Mouse (Mus musculus): ENCODE data around the gene Ostm1. TPM values are rescaled to one million over a fixed set of nuclear protein-coding genes. Genes with fewer than 3 reads are reported as not detected.

Ostm1 gene
- total RNA-seq (2022): 10 to 100 TPM; 18.6 to 21.5 (median 20.9) TPM

GRCm38 (mm10) chr10:42583157-42583872 is at the start of gene Ostm1, which contains the start of gene Nr2e1:
Gene Ostm1, plus strand, starts transcription at chr10:42583822.
Gene Nr2e1, minus strand, starts transcription at chr10:42583632.
- no peak for DNase-seq (ENCODE audit: low spot score in 2 of 2)

GRCm38 (mm10) chr10:42533836-42534453 is 49.7 kb upstream of the Ostm1 start:
- DNase-seq (ENCODE audit: low spot score in 2 of 2): no peak

- DNase-seq (ENCODE audit: low spot score in 2 of 2): no peak
These were observed 45.9 kb upstream of the Ostm1 start for GRCm38 (mm10) chr10:42537571-42538316.

- no peak for DNase-seq (ENCODE audit: low spot score in 2 of 2)
These were observed 37.7 kb upstream of the Ostm1 start for GRCm38 (mm10) chr10:42545707-42546503.

DNA sequence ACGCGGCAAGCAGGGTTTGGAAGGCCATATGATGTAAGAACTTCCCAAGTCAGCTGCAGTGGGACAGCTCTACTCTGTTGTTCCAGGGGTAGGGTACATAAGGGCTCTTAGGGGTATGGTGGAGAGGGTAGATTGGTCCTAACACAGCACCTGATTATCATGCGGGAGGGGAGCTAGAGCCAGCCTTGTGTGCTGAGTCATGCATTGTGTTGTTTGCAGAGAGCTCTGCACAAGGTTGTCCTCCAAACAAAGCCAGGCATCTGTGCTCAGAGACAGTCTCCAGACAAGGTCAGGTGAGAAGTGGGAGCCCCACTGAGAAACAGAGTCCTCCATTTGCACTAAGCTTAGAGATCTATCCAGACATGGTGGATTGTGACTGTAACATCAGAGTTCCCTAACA is 37.1 kb upstream of the Ostm1 start:
- DNase-seq (ENCODE audit: low spot score in 2 of 2): no peak

DNA sequence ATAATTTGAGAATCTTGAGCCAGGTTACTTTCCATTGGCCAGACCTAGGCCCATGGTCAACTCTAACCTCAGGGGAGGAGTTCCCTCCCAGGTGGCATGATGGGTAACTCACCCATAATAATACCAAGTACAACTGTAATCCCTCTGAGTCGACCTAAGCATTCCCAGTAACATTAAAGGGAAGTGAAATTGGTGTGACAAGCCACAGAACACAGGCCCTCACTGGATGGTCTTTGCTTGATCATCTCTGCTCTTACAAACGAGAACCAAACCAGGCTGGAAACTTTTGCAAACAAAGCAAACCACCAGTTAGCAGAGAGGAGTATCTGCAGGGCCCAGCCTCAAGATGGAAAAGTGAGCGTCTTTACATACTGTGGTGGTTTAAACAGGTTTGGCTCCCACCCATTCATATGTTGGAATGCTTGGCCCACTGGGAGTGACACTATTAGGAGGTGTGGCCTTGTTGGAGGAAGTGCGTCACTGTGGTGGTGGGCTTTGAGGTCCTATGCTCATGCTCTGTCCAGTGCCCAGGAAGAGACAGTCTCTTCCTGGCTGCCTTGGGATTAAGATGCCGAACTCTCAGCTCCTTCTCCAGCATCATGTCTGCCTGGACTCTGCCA is 23.9 kb upstream of the Ostm1 start:
- no peak for DNase-seq (ENCODE audit: low spot score in 2 of 2)

- no peak for DNase-seq (ENCODE audit: low spot score in 2 of 2)
These were observed 21.4 kb upstream of the Ostm1 start for GRCm38 (mm10) chr10:42562272-42562671.

DNA sequence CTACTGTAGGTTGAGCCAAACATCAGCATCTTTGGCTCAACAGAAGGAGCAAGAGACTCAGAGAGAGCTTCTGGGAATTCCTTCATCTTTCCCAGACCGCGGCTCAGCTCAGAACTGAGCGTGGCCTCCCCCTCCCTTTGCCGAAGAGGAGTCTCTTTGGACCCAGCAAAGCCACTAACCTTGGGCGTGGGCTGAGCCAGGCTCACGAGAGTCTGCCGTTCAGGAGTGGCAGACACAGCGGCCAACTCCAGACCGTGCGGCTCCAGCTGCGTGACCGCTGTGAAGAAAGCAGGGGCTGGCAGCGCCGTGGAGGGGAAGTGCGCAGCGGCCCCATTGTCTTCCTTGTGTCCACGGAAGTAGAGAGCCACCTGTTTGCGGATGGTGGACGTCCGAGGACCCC is 11.1 kb upstream of the Ostm1 start:
- DNase-seq (ENCODE audit: low spot score in 2 of 2): no peak

- no peak for DNase-seq (ENCODE audit: low spot score in 2 of 2)
These were observed 10.7 kb upstream of the Ostm1 start for GRCm38 (mm10) chr10:42572971-42573370.

DNA sequence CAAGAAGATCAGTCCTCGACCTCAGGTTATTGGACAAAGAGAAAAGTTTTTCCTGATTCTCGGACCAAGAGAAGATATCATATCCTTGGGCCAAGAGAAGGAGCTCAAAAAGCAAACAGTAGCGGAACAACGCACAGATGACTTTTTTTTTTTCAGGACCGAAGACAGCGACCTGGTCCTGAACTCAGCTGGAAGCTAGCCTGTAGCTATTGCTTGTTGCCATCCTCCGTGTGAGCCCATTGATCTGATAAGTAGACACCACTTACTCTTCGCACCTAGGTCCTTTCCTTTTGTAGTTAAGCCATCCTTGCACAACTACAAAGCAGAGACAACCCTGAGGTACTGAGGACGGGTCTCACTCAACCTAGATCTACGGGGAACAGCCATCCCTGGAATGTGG is 9.0 kb upstream of the Ostm1 start:
- no peak for DNase-seq (ENCODE audit: low spot score in 2 of 2)

DNA sequence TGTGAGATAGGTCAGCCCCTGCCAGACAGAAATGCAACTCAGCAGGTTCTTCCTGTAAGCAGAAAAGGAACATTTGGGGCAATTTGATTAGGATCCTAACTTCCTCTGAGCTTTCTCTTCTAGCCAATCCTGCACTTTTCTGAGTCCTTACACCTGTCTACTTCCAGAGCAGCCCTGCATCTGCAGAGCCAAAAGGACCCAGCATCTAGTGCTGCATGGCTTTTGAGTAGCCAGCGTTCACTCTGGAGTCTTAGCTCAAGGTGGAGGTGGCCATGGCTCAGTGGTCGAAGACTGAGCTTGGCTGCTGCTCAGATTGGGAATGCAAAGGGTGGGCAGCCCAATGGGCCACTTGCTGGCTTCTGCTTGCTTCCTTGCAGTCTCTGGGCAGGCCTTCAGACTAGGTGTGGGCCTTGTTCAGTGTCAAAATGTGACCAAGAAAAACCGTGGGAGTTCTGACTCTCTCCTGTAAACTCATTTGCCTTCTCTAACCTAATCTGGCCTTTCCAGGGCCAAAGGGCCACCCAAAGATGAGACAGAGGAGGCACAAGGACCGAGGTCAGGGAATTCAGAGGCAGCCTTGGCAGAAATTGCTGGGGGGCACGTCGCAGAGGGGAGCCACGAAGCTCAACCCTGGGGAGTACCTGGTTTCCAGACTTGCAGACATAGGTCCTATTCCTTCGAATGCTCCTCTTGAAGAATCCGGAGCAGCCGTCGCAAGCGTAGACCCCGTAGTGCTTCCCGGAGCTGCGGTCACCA is 5.9 kb upstream of the Ostm1 start:
- DNase-seq (ENCODE audit: low spot score in 2 of 2): no peak

- no peak for DNase-seq (ENCODE audit: low spot score in 2 of 2)
These were observed 5.3 kb upstream of the Ostm1 start for GRCm38 (mm10) chr10:42578281-42578675.

DNA sequence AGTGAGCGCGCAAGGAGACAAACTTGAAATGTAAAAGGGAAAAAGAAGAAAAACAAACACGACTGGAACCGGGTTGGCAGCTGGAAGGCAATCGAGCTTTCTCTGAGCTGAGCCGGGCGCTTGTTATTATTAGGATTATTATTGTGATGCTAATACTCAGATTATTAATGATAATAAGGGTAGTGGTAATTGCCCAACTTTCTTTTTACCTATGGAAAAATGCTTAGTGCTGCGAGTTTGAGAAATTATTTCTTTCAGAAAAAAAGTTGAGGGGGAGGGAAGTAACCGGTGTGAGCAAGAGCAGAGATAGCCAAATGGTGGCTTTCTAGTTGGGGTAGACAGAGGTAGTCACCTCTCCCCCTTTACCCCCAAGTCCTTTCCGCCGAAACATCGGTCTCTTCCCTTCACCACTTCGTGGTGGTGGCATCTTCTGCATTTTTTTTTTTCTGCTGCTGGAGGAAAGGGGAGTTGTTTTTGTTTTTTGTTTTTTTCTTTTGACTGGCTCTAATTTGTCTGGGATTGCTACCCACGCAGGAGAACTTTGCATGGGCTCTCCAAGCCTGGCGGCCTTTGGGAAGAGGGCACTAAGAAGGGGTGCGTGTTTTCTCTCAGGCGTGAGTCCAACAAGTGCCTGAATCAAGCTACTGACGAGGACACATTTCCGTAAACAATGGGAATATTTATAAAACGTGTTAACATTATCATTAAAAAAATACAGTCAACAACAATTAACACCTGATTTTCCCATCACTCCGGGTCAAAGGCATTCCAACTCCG is 4.7 kb upstream of the Ostm1 start:
- DNase-seq (ENCODE audit: low spot score in 2 of 2): no peak

- DNase-seq (ENCODE audit: low spot score in 2 of 2): no peak
These were observed 4.0 kb upstream of the Ostm1 start for GRCm38 (mm10) chr10:42579475-42580130.

- no peak for DNase-seq (ENCODE audit: low spot score in 2 of 2)
These were observed 3.3 kb upstream of the Ostm1 start for GRCm38 (mm10) chr10:42580131-42580950.

GRCm38 (mm10) chr10:42580951-42581277 is 2.7 kb upstream of the Ostm1 start:
- DNase-seq (ENCODE audit: low spot score in 2 of 2): no peak

DNA sequence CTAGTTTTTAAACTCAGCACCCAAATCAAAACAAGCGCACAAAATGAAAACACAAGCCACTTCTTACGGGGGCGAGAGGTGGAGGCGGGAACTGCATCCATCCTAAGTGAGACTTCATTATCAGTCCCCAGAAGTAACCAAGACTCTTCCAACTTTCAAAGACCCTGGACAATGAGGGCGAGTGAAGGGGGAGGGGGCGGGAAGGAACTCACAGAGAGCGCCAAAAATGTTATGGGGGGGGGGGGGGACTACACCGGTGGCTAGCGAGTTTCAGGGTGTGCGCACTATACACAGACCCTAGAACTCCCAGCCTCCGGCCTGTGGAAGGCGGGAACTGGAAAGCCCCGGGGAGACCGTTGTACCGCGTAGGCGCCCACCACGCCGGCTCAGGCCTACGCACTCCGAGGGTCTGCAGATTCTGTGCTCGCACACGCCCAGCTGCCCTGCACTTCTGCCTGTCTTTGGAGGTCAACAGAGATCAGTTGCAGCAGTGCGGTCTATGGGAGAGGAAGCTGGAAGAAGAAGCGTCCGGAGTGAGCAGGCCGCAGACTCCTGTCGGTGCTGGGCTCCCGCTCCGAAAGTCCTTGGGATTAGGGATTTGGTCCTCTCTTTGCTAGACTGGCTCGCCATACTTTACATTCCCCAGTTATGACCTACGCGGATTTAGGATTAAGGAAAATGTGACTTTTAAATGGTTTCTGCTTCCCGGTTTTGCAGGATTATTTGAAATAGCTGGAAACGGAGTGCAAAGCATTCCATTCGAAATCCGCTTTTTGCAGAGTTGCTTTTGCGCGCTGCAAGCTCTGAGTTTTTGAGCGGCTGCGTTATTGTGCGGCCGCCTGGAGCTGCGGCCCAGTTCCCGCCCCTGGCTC is 1.7 kb upstream of the Ostm1 start:
- DNase-seq (ENCODE audit: low spot score in 2 of 2): no peak
